Mouse (Mus musculus): ENCODE data around the gene Grap. TPM values are rescaled to one million over a fixed set of nuclear protein-coding genes. Genes with fewer than 3 reads are reported as not detected.

Gene Grap
- polyA plus RNA-seq (2012; rRNA removed; ENCODE audit: low replicate concordance) = 35.2 and 60.2 TPM in 2 replicates

GRCm38 (mm10) chr11:61652686-61653447 lies at the start of gene Grap:
Gene Grap (plus strand): TSS chr11:61653265.

DNA sequence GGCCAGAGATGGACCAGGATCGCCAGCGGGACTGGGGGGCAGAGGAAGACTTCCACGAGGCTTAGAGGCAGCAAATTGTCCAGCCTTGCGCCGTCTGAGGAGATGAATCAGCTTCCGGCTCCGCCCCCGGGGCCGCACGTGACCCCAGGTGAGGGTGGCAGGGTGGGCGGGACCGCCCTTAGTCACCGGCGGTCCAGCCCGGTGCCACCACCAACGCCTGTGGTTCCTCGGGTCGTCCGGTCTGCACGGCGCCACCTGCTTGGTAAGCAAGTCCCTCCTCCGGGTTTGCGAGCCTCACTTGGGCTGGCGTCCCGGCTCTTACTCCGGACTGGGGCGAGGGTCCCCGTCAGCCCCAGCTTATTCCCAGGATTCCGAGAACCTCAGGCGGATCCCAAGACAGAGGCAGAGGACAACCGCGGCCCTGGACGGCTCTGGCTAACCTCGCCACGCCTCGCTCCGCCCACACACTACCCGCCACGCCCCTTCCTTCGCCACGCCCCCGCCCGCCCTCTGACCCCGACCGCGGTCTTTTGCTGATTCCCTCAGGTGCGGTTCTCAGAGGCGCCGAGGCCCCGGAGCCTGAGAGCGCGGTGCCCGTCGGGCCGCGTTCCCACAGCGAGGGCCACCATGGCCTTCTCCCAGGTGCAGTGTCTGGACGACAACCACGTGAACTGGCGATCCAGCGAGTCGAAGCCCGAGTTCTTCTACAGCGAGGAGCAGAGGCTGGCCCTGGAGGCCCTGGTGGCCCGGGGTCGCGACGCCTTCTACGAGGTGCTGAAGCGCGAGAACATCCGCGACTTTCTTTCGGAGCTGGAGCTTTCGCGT lies 31.1 kb downstream of the Grap start, which contains the start of gene Fam83g:
Gene Fam83g, plus strand, starts transcription at position 185 of the 825 bp plus-strand sequence.

DNA sequence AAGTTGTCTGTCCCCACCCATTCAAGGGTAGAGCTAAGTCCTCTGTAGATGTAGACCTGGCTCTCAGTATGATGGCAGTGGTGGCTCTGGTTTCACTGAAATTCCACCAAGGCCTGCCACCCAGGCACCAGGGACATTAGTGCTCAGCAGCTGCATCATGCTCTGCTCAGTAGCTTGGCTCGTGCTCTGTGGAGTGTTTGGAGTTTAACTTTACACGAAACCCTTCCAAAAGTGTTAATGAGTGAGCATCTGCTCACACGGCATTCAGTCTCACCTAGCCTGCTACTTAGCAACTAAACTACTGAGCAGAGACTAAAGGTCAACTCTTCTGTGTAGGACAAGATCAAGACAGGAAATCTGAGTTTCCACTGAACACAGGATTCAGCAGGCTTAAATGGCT lies 67.6 kb downstream of the Grap start, which contains the start of gene Slc5a10:
Gene Slc5a10, minus strand, starts transcription at position 191 of the 400 bp plus-strand sequence.

Other genes with a start within 250 kb of the Grap start
- 0.09 TPM in 1 of 2 replicates, not detected in the other for gene Rnf112, start 199.1 kb upstream of the Grap start, polyA plus RNA-seq (2012; rRNA removed; ENCODE audit: low replicate concordance)
- 38.3 and 112 TPM in 2 replicates for gene Mfap4, start 167.8 kb upstream of the Grap start, polyA plus RNA-seq (2012; rRNA removed; ENCODE audit: low replicate concordance)
- gene Mapk7, start 158.9 kb upstream of the Grap start, polyA plus RNA-seq (2012; rRNA removed; ENCODE audit: low replicate concordance) = 31.9 and 40.8 TPM in 2 replicates
- 16.0 and 20.2 TPM in 2 replicates for gene B9d1, start 148.1 kb upstream of the Grap start, polyA plus RNA-seq (2012; rRNA removed; ENCODE audit: low replicate concordance)
- gene Epn2, start 73.6 kb upstream of the Grap start, polyA plus RNA-seq (2012; rRNA removed; ENCODE audit: low replicate concordance) = 26.0 and 35.3 TPM in 2 replicates
- 2.2 and 2.6 TPM in 2 replicates for gene Fam83g, start 30.8 kb downstream of the Grap start, polyA plus RNA-seq (2012; rRNA removed; ENCODE audit: low replicate concordance)
- gene Slc5a10, start 67.6 kb downstream of the Grap start, polyA plus RNA-seq (2012; rRNA removed; ENCODE audit: low replicate concordance) = 0.07 TPM in 1 of 2 replicates, not detected in the other
- gene Prpsap2, start 108.8 kb downstream of the Grap start, polyA plus RNA-seq (2012; rRNA removed; ENCODE audit: low replicate concordance) = 13.2 and 18.1 TPM in 2 replicates
- gene Ulk2, start 201.8 kb downstream of the Grap start, polyA plus RNA-seq (2012; rRNA removed; ENCODE audit: low replicate concordance) = 58.8 and 111 TPM in 2 replicates

Measured in mammary gland, adult 2 months (tissue).